Mouse (Mus musculus) bone marrow, adult 2 months (tissue): Measurements from ENCODE around the gene Ccdc66. TPM values are rescaled to one million over a fixed set of nuclear protein-coding genes. Genes with fewer than 3 reads are reported as not detected.

ENCODE experiments used
- H3K27ac ChIP-seq: fragments of 200-500 bp; 2 replicates; pipeline ENCODE4 v1.5.1; 2012; ENCODE audit warnings: low read depth, mild to moderate bottlenecking, control low read depth, inconsistent platforms, low read length; ENCODE audit not compliant: control insufficient read depth, poor library complexity, insufficient read depth
- H3K4me1 ChIP-seq: fragments of 200-500 bp; 2 replicates; pipeline ENCODE4 v1.6.1; 2011; ENCODE audit warnings: low read length; ENCODE audit not compliant: control insufficient read depth, insufficient read depth
- H3K4me3 ChIP-seq: fragments of 200-500 bp; replicated peaks from 2 replicates; pipeline ENCODE3; 2011; ENCODE audit warnings: mild to moderate bottlenecking, low read depth, low read length, control low read depth; ENCODE audit not compliant: control insufficient read depth
- CTCF ChIP-seq: fragments of 200-500 bp; IDR thresholded peaks from 2 replicates; pipeline ENCODE4 v1.5.1; 2011; ENCODE audit warnings: low read length, control low read depth; ENCODE audit not compliant: control insufficient read depth, insufficient read depth
- POLR2A ChIP-seq: fragments of 200-500 bp; IDR thresholded peaks from 2 replicates; pipeline ENCODE4 v1.6.1; 2011; ENCODE audit warnings: low read depth, mild to moderate bottlenecking, control low read depth, low read length, borderline replicate concordance; ENCODE audit not compliant: control insufficient read depth
- WGBS: fragments of 180-500 bp; shearing (Covaris S2); methylation state at CpG from one replicate; pipeline ENCODE4 v1.1.7; 2018; 5-methylcytosine and 5-hydroxymethylcytosine counted together
- polyA plus RNA-seq: library from polyadenylated mRNA; stranded (reverse); fragments of >200 nt; gene quantifications from 2 replicates; pipeline ENCODE4 v1.2.4, GENCODE M21; 2011; ENCODE audit warnings: low replicate concordance; ENCODE audit not compliant: missing spikeins, insufficient read depth, insufficient read length

Gene Ccdc66
- polyA plus RNA-seq, 1 experiment, result 9.7 TPM

- H3K4me3 ChIP-seq, result no peak overlapping the region
- no peaks in the 10 kb centered on the region; the same call in 1 of the 2 replicates for H3K4me1 ChIP-seq
- TF ChIP-seq CTCF (no peak), POLR2A (no peak)
- 69% methylated on average over 4 of the region's 4 CpGs for WGBS
- H3K27ac ChIP-seq, result no peak overlapping the region
Observed at GRCm38 (mm10) chr14:27446963-27447362, 61.3 kb downstream of the Ccdc66 start.

- 94% methylated on average over 2 of the region's 2 CpGs for WGBS
- Histone ChIP-seq H3K27ac (no peak overlapping the region), H3K4me3 (no peak overlapping the region), H3K4me1 (no peaks in the 10 kb centered on the region; the same call in 1 of the 2 replicates)
- TF ChIP-seq POLR2A, result no peak
Observed at GRCm38 (mm10) chr14:27444851-27445281, 63.4 kb downstream of the Ccdc66 start.

GRCm38 (mm10) chr14:27440921-27441320, 67.3 kb downstream of the Ccdc66 start:
- no peak overlapping the region for H3K27ac ChIP-seq
- no peak for TF ChIP-seq POLR2A
- no peak for TF ChIP-seq CTCF

GRCm38 (mm10) chr14:27436826-27437225, 71.4 kb downstream of the Ccdc66 start:
- TF ChIP-seq POLR2A, result no peak
- no peak for TF ChIP-seq CTCF
- 90% methylated on average over 3 of the region's 3 CpGs for WGBS
- Histone ChIP-seq H3K4me3 (no peak overlapping the region), H3K4me1 (no peaks in the 10 kb centered on the region; the same call in 1 of the 2 replicates), H3K27ac (no peak overlapping the region)

More at GRCm38 (mm10) chr14:27440921-27441320, 67.3 kb downstream of the Ccdc66 start:
- no peak overlapping the region for H3K4me3 ChIP-seq
- no peaks in the 10 kb centered on the region; the same call in 1 of the 2 replicates for H3K4me1 ChIP-seq

DNA sequence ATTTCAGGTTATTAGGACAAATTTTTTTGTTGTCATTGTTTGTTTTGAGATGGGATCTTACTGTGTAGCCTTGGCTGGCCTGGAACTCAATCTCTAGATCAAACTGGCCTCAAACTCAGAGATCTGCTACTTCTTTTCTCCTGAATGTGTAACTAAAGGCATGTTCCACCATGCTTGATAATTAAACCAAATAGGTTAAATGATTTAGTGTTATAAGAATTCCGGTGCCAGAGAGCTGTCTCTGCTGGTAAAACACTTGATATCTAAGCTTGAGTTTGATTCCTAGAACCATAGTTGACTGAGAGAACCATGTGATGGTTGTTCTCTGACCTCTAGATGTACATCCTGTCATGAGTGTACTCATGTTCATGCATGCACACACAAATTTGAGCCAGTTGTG, 72.1 kb downstream of the Ccdc66 start:
- TF ChIP-seq CTCF (no peak), POLR2A (no peak)
- 91% methylated on average over 1 of the region's 1 CpGs for WGBS
- H3K4me1 ChIP-seq, result no peaks in the 10 kb centered on the region; the same call in 1 of the 2 replicates
- no peak overlapping the region for H3K27ac ChIP-seq
- H3K4me3 ChIP-seq, result no peak overlapping the region

GRCm38 (mm10) chr14:27432064-27432463, 76.2 kb downstream of the Ccdc66 start:
- 93% methylated on average over 2 of the region's 2 CpGs for WGBS
- H3K27ac ChIP-seq, result no peak overlapping the region
- TF ChIP-seq CTCF (no peak), POLR2A (no peak)
- H3K4me1 ChIP-seq, result no peaks in the 10 kb centered on the region; the same call in 1 of the 2 replicates
- H3K4me3 ChIP-seq, result no peak overlapping the region

Other genes with a start within 250 kb of the Ccdc66 start
- 8.3 and 10.1 TPM in 2 replicates for gene Fam208a, start 79.6 kb downstream of the Ccdc66 start, polyA plus RNA-seq
- gene Erc2, start 114.0 kb upstream of the Ccdc66 start, polyA plus RNA-seq, result not detected in 2 replicates